11 mouse cellular contexts compared by ENCODE assay signal in genomic region chr2:173273885-173274284, GRCm38 (mm10). TPM values are rescaled to one million over a fixed set of nuclear protein-coding genes. Genes with fewer than 3 reads are reported as not detected.
DNase-seq lines count a peak whose midpoint lies in the region; ATAC-seq and TF ChIP-seq lines count a peak whose summit lies in the region.
"Had no signal": no experiment of that assay in that cellular context is flagged by ENCODE, and none has a peak within 500 bp of the region (broad histone marks: within the 10 kb centered on the region; RNA-seq: fewer than 3 reads in every experiment).

No protein-coding gene starts in this region.

- 73% methylated on average over 4 of the region's 4 CpGs for WGBS in kidney, postnatal 0 days
- whole genome bisulfite sequencing in embryonic facial prominence, embryonic 14.5 days, result 49% methylated on average over 4 of the region's 4 CpGs
- WGBS in intestine, embryonic 15.5 days, result 71% methylated on average over 4 of the region's 4 CpGs

- DNase-seq in kidney, postnatal 0 days (ENCODE audit: low spot score), result no peak
- DNase-seq in kidney, adult 8-10 months, result no peak
- DNase-seq in embryonic facial prominence, embryonic 14.5 days (ENCODE audit: low spot score), result no peak
- peak; percentile 31 for DNase-seq in retina, postnatal 1 day
- DNase-seq in left cerebral cortex, adult 11 months (ENCODE audit: low spot score), result no peak
- no peak for DNase-seq in adrenal gland, postnatal 10 days
- DNase-seq in gastrocnemius, postnatal 36 days, result no peak
- DNase-seq: cerebellum, adult 18-20 months; kidney, adult 11 months had no signal

- no peak overlapping the region for H3K9ac ChIP-seq in kidney, postnatal 0 days (ENCODE audit: low read depth, low read length)
- peak overlapping the region; percentile 98 for H3K9ac ChIP-seq in embryonic facial prominence, embryonic 14.5 days (ENCODE audit: low read depth, low read length)
- no peak overlapping the region for H3K9ac ChIP-seq in intestine, embryonic 15.5 days

- no peak for ATAC-seq in kidney, postnatal 0 days (replicated peaks; ENCODE audit: low FRiP score, low read depth)
- ATAC-seq in embryonic facial prominence, embryonic 14.5 days (ENCODE audit: low read depth), result no peak
- no peak for ATAC-seq in intestine, embryonic 15.5 days

- peak overlapping the region; percentile 90; the same call in 1 of the 2 replicates for H3K4me3 ChIP-seq in kidney, postnatal 0 days (replicated peaks; ENCODE audit: low read depth, low read length)
- H3K4me3 ChIP-seq in embryonic facial prominence, embryonic 14.5 days (ENCODE audit: low read depth, low read length), result peak overlapping the region; percentile 94
- peak overlapping the region; percentile 91 for H3K4me3 ChIP-seq in intestine, embryonic 15.5 days (replicated peaks)

- H3K27me3 ChIP-seq in kidney, postnatal 0 days (ENCODE audit: insufficient read depth, low read length), result no peaks in the 10 kb centered on the region
- H3K27me3 ChIP-seq in embryonic facial prominence, embryonic 14.5 days (replicated peaks; ENCODE audit: control insufficient read depth, insufficient read depth, low read length), result no peaks in the 10 kb centered on the region
- H3K27me3 ChIP-seq in intestine, embryonic 15.5 days (replicated peaks), result no peaks in the 10 kb centered on the region

- no peaks in the 10 kb centered on the region for H3K9me3 ChIP-seq in kidney, postnatal 0 days (replicated peaks; ENCODE audit: low read length)
- no peaks in the 10 kb centered on the region for H3K9me3 ChIP-seq in embryonic facial prominence, embryonic 14.5 days (ENCODE audit: control insufficient read depth, low read length)
- no peaks in the 10 kb centered on the region for H3K9me3 ChIP-seq in intestine, embryonic 15.5 days

- no peak for TF ChIP-seq CTCF in kidney, postnatal 0 days (IDR thresholded peaks at IDR 0.05; ENCODE audit: low read depth)

- no peak overlapping the region for H3K27ac ChIP-seq in kidney, postnatal 0 days
- no peak overlapping the region for H3K27ac ChIP-seq in embryonic facial prominence, embryonic 14.5 days (replicated peaks; ENCODE audit: low read depth, low read length)
- H3K27ac ChIP-seq in intestine, embryonic 15.5 days, result no peak overlapping the region
- H3K27ac ChIP-seq: macrophage had no signal

- intact Hi-C loops in gastrocnemius, postnatal 36 days (cut with DNase I), result no loop called here

- no peaks in the 10 kb centered on the region for H3K36me3 ChIP-seq in kidney, postnatal 0 days (ENCODE audit: insufficient read depth, low read length)
- H3K36me3 ChIP-seq in embryonic facial prominence, embryonic 14.5 days (ENCODE audit: control insufficient read depth, insufficient read depth, low read length), result no peaks in the 10 kb centered on the region
- H3K36me3 ChIP-seq in intestine, embryonic 15.5 days, result no peaks in the 10 kb centered on the region

- H3K4me2 ChIP-seq in kidney, postnatal 0 days (ENCODE audit: low read length), result peak overlapping the region; percentile 86
- H3K4me2 ChIP-seq in embryonic facial prominence, embryonic 14.5 days (ENCODE audit: low read depth, low read length), result peak overlapping the region; percentile 87
- H3K4me2 ChIP-seq in intestine, embryonic 15.5 days (replicated peaks), result peak overlapping the region; percentile 80

- peaks cover 19% of the 10 kb centered on the region; the same call in 1 of the 2 replicates for H3K4me1 ChIP-seq in kidney, postnatal 0 days (replicated peaks; ENCODE audit: insufficient read depth, low read length)
- H3K4me1 ChIP-seq in embryonic facial prominence, embryonic 14.5 days (ENCODE audit: control insufficient read depth, insufficient read depth, low read length), result peaks cover 49% of the 10 kb centered on the region
- H3K4me1 ChIP-seq in intestine, embryonic 15.5 days (replicated peaks), result peaks cover 48% of the 10 kb centered on the region

RNA-seq across cellular contexts. Expression of gene Pmepa1, which starts 2.4 kb away (rescaled TPM):
- 5.8 and 6.2 TPM in 2 replicates for polyA plus RNA-seq in kidney, postnatal 0 days (2015; fragmentation: Nextera tagmentation; extraction: Ambion mirVana)
- 10.1 and 11.0 TPM in 2 replicates for polyA plus RNA-seq in embryonic facial prominence, embryonic 14.5 days (2014; fragmentation: Nextera tagmentation; extraction: Ambion mirVana)
- polyA plus RNA-seq in intestine, embryonic 15.5 days (2015; fragmentation: Nextera tagmentation; extraction: Ambion mirVana), result 5.6 and 5.9 TPM in 2 replicates
- total RNA-seq in adrenal gland, postnatal 10 days (2021), result 100 to 1,000 TPM in 1 of 2 experiments, 10 to 100 TPM in 1; 83.1 to 111 TPM
- 10 to 100 TPM; 14.7 to 21.8 TPM for total RNA-seq in gastrocnemius, postnatal 36 days (2021)

RNA-seq across cellular contexts. Expression of gene Zbp1, which starts 55.2 kb away (rescaled TPM):
- polyA plus RNA-seq in kidney, postnatal 0 days (2015; fragmentation: Nextera tagmentation; extraction: Ambion mirVana), result 1.3 and 1.7 TPM in 2 replicates
- polyA plus RNA-seq in embryonic facial prominence, embryonic 14.5 days (2014; fragmentation: Nextera tagmentation; extraction: Ambion mirVana), result 0.54 and 1.4 TPM in 2 replicates
- polyA plus RNA-seq in intestine, embryonic 15.5 days (2015; fragmentation: Nextera tagmentation; extraction: Ambion mirVana), result 0.55 and 0.95 TPM in 2 replicates
- 1 to 10 TPM in 1 of 2 experiments, under 1 TPM in 1; 0.90 to 2.3 TPM for total RNA-seq in adrenal gland, postnatal 10 days (2021)
- under 1 TPM in 1 of 2 experiments, not detected in 1; 0.30 TPM for total RNA-seq in gastrocnemius, postnatal 36 days (2021)
